Mouse (Mus musculus) c-Kit-positive CD71-positive TER-119-positive erythroid progenitor cells, embryonic 14.5 days (primary cell): Measurements from ENCODE around the gene Kcnma1.

ENCODE experiments used
- DNase-seq: peaks from one replicate; pipeline ENCODE4 v3.0.0-alpha.2; 2013; ENCODE audit warnings: low spot score

The Kcnma1 gene

DNA sequence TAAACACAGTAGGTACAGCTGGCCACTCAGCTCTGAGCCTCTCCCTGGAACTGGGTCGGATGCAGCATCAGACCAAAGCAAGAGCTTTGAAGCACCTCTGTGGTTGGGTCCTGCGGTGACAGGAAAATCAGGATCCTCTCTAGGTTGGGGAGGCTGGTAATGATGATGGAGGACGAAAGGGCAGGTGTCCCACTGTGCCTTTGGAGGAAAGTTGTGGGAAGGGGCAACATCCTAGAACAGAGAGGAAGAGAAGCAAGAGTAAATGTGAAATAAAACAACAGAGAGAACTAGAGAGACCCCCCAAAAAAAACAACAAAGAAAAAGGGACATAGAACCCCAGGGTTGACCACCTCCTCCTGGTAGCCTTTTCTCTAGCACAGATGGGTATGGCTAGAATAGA is at the start of gene Kcnma1:
Gene Kcnma1 (minus strand): TSS at position 101 of the 400 bp plus-strand sequence.
- no peak for DNase-seq

DNA sequence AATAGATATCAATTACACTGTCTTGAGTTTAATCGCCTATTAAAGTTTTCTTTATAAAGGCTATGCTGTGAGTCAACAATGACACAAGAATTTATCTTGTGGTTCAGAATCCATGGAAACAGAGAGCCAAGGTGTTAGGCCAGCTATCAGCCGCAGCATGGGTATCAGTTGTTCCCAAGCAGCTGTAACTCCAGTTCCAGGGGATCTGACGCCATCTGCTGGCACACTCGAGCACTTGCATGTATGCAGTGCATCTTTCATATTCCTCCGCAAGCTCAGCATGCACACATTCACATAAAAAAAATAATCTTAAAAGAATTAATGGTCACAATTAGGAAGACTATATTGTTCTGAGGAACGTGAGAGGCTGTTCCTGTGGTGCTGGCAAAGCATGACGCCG is 45.5 kb upstream of the Kcnma1 start:
- peak; percentile 3 for DNase-seq

DNA sequence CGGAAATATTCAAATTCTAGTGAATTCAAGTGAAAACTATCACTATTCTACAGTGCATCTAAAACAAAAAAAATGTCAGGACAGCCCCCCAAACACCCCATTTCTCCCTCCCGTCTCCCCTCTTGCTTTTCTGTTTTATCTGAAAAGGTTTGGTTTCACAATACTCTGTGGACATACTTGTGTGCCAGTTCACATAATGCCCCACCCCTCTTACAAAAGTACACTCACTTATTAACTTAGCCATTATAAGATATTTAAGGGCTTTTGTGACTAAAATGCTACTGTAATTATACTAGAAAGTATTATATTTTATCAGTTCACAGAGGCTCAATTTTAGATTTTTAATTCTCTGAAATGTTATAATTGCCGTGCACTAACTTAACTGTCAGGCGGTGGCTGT is 45.0 kb upstream of the Kcnma1 start:
- no peak for DNase-seq

DNA sequence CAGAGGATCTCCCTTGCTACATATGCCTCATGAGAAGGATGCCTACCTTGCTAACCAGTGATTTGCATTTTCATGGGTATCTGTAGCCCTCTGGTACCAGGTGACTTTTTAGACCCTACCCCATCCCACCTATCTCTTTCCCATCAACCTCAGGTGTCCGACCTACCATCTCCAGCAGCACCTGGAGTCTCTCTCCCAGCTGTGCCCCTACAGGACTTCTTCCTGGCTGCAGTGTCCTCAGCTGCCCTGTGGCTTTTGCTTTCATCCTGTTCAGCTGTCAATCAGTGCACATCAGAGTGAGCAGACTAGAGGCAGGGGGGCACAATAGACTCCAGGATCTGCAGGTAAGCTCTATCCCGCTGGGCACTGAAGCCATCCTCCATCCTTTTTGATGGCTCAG is 37.5 kb upstream of the Kcnma1 start:
- DNase-seq = no peak

DNA sequence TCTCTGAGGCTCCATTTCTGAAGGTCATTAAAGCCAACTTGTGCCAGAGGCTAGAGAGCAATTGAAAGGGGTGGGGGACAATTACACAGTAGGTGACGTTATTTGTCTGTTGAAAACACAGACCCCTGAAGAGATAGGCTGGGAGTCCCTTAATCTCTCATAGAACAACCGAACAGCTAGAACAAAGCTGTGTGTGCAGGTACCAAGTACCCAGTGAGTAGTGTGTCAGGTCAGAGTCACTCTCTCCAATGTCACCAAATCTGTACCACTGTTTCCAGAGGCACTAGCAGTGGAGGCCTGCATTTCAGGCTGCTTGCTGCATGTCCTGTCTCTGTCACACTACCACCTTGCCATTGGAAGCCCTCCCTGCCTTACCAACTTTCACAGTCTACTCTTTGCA is 22.3 kb upstream of the Kcnma1 start:
- DNase-seq = no peak

DNA sequence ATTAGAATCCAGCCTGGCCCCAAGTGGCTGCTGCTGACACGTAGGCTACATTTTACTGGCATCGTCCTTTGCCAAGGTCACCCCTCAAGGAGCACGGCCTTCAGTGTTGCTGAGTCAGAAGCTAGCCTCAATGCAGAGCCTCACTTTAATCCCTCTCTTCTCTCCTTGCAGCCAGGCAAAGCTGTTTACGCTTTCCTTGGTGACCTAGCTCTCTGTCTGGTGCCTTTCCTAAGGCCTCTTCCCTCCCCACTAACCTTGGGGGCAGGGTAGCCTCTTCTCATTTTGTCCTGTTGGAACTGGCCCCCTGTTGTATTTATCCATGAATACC is 21.9 kb upstream of the Kcnma1 start:
- no peak for DNase-seq

DNA sequence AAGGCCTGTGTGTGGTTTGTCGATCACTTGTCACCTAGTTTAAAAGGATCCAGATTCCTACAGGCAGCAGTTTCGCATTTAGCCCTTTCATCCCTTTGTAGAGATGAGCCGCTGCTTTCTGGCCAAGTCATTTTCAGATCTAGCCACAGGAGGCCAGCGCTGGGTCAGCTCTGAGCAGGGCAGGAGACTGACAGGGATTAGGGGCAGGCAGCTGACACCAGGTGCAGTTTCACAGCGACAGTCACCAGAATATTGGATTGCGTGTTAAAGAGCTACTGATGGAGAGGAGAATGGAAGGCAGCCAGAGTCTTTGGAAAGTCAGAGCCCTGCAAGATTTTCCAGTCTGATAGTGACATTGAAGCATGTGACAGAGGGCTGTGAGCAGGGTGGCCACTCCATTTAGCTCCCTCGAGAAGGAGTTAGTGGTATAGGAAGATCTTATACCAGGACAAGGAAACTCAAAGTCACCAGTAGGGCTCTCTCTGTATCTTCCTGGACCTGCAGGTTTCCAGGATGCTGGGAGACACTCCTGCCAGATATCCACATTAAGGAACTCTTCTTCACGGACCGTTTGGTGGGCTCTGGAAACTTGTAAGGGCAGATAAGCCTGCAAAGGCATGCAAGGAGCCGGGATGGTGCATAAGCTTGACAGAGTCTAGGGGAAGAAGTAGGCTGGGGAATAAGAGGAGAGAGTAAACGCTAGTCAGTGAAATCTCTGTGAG is 21.4 kb upstream of the Kcnma1 start:
- DNase-seq = no peak

DNA sequence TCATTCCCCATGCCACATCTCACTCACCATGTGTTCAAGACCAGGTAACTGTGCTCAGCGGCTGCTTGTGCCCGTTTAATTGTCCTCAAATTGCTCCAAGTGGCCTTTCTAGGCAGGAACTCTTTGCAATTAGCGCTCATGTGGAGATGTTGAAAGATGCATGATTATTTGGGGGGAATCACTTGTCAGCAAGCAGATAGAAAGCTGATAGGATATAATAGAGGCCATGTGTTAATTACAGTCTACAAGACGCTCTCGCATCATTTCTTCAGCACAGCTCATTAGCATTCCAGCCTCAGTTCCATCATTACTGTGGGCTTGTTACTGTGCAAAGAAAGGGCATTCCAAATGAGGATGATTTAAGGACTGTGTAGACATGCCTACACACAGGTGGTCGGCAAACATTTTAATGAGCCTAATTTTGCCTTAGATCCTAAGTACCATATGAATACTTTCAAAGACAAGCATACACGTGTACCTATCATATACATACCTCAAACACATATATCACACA is 18.6 kb upstream of the Kcnma1 start:
- no peak for DNase-seq

DNA sequence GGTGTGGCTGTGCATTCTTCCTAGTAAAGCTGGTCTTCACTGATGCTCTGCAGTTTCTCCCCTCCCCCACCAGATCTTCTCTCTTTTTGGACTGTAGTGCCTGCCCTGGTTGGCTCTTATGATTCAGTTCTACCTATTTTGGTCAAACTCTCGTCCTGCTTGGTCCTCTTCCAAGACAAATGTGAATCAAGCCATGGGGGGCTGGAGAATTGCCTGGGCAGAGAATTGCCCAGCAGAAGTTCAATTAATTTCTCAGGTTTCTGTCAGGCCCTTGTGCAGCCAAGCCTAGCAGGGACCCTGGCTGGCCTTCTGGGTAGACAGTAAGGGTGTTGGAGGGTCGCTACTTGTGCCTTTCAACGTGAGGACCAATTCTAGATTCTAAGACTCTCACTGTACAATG is 17.9 kb upstream of the Kcnma1 start:
- no peak for DNase-seq

DNA sequence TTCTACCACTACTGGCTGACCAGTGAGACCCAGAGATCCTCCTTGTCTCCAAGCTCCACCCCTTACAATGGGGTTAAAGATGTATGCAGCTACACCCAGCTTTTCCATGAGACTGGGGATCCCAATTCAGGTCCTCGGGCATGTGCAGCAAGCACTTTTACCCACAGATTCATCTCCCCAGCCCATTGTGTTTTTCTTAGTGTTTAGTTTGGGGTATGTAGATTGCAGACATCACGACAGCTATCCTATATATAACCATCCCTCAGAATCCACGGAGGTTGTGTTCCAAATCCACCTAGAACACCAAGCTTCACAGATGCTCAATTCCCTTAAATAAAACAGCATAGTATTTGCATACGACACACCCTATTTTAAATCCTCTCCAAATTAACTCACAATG is 6.4 kb upstream of the Kcnma1 start:
- DNase-seq = no peak

DNA sequence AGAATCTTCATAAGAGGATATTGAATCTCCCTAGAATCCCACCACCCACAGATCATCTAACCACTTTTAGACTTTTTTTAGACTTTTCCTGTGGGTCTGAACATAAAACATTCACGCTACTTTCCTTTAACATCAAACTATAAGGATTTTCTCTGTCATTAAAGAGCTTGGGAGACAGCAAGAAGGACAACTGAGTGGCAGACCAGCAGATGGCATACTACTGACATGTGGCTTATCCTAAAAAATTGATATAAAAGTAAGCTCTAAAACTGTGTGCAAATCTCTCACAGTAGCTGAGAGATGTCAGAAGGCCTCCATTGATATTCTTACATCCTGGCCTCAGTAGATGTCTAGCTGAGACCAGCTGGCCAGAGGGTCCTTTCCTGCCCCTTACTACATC is 4.3 kb downstream of the Kcnma1 start:
- no peak for DNase-seq

DNA sequence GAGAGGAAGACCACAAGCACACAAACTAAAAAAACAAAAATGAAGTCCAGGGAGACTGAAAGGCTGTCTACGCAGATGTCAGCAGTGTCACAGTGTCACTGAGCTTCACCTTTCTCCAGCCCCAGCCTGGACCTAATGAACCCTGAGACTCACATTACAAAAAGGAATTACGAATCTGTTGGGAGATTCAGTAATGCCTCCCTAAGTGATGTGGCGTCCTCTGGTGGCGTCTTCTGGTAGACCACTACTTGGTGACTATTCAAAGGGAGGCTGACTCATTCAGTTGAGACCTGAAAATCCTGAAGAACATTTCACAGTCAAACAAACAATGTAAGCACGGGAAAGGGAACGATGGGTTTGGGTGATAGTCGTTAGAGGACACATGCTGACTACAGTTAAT is 6.0 kb downstream of the Kcnma1 start:
- no peak for DNase-seq

DNA sequence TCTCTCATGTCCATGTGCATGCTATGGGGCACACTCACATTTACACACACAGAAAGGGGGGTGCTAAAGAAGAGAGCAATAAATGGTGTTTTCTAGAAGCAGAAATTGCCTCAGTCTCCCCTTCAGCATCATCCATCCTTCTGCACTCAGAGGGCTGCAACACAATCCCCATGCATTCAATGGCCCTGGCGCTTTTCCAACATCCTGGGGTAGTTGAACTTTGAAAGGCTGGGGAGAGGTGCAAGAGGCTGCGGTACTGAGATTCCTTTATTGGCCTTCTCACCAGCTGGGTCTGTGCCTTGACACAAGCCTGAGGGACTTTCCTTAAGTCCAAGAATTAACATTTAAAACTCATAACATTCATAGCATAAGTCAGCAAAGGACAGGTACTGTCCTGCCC is 8.0 kb downstream of the Kcnma1 start:
- no peak for DNase-seq

DNA sequence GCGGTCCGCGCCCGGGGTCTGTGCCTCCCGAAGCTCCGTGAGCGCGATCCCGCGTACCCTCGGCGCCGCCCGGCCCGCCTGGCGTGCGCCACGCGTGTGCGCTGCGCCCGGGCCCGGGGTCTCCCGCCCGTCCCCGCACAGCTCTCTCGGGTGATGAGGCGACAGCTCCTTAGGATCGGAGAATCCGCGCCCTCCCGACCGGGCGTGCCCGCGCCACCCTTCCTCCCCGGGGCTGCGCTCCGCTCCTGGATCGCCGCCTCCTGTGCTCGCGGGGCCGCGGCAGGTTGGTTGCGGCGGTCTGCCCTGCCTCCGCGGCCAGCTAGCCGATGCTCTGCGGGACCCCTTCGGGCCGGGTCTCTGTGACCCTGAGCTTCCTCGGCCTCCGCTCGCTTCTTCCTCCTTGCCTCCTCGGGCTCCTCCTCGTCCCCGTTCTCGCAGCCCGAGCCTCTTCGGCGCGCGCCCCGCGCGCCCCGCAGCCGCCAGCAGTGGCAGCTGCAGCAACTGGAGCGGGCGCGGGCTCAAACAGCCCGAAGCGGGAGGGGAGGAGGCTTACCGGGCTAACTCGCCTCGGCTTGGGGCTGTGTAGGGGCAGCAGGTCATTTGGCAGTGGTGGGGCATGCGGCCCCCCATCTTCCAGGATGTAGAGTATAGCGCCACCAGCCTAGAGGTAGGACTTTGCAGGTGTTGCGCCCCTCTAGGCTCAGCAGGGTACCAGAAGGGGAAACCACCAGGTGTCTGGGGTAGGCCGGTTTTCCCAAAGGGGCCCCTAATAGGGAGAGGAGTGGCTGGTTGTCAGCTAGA is 9.6 kb downstream of the Kcnma1 start:
- no peak for DNase-seq

DNA sequence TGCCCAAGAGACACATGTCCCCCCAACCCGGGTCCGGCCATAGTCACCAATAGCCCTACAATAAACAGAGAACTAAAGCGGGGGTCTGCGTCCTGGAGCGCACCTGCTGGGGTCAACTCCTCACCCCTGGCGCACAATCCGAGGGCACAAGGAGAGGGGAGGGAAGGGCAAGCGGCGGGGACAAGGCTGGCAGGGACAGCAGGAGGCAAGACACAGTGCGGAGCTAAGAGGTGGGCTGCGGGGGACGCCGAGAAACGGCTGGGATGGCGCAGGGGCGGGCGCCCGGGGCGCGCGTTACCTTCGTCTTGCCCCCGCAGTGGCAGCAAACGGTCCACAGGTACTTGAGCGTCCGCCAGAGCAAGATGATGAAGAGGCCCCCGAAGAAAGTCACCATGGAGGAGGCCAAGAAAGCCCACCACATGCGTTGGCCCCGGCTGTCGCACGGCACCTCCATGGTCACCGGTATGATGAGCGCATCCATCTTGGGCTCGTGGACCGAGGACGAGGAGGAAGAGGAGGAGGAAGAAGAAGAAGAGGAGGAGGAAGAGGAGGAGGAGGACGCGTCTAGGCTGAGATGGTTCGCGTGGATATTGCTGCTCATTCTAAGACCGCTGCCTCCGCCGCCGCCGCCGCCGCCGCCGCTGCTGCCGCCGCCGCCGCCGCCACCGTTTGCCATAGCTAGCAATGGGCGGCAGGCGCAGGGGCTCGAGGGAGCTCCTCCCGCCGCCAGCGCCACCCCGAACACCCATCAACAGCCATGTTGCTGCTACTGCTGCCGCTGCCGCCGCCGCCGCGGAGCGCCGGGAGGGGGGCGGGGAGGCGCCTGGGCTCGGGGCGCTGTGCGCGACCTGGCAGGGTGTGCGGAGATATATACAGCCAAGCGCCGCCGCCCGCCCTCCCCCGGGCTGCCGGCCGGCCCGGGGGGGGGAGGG is 10.6 kb downstream of the Kcnma1 start:
- DNase-seq = no peak

DNA sequence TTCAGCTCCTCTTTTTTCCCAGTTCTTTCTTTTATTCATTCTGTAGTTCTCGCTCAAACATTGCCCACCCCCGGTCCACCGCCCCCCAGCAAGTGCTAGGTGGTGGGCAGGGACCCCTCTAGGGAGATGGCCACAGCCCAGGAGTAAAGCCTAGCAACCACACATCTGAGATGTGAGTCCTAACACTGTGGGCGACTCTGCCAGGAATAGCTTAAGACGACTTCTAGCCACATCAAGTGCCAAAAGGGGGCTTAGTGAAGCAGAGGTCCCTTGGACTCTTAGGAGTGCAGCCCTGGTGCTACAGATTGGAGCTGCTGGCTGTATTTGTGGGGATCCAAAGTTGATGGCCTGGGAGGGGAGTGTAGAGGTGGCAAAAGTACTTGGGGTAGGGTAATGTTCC is 11.6 kb downstream of the Kcnma1 start:
- DNase-seq = no peak

DNA sequence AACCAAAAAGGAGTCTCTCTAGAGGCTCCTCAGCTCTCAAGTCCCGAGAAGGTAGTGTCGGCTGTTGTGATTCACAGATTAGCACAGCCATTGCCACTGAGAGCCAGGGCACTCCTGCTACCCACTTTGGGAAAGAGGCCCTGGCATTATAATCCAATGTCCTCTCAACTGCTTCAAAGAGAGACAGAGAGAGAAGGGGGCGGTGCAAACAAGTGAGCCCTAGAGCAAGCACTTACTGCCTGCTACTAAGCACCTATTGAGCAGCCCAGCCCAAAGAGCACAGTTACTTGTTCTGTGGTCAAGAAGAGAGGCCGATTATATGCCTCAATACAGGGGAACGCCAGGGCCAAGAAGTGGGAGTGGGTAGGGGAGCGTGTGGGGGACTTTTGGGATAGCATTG is 16.4 kb downstream of the Kcnma1 start:
- no peak for DNase-seq

DNA sequence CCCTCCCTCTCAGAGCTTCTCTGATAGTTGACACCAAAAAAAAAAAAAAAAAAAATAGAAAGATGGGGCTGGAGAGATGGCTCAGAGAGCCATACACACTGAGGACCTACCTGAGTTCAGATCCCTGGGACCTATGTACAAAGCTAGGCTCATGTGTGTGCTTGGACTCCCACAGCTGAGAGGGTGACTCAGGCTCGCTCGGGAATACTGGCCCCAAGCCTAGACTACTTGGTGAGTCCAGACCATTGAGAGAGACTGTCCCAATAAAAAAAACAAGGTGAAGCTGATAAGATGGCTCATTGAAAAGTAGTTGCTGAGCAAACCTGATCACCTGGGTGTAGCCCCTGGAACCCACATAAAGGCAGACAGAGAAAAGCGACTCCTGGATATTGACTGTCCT is 18.5 kb downstream of the Kcnma1 start:
- no peak for DNase-seq

DNA sequence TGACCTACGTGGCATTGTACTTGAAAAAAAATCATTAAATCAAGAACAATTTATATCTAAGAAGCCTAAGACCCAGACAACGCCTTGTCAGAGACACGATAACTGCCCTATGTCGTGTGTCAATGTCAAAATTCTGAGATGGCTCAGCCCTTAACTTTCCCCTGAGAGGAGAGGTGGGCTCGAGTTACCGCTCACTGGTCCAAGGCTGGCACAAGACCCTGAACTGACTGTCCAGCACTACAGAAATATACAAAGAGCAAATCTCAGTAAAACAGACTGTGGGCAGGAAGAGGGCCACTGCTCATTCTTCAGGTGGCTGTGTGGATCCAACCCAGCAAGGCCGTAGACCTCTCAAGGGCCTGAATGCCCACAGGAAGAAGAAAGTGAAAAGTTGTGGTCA is 23.4 kb downstream of the Kcnma1 start:
- DNase-seq = no peak

DNA sequence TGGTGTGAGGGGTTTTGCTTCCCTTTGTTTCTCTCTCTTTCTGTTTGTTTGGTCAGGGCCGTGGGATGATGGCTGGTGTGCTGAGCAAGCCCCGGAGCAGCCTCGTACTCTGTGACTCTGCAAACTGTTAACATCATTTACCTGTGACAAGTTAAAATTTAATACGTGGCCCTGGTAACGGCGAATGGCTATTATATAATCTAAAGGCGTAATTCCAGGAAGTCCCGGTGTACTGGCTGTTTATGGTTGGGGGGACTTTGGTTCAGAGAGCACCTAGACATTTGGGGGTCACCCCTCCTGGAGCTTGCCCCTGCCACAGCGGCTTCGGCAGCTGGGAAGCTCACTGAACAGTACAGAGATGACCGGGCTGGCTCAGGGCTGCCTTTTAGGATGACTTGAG is 24.6 kb downstream of the Kcnma1 start:
- DNase-seq = no peak

DNA sequence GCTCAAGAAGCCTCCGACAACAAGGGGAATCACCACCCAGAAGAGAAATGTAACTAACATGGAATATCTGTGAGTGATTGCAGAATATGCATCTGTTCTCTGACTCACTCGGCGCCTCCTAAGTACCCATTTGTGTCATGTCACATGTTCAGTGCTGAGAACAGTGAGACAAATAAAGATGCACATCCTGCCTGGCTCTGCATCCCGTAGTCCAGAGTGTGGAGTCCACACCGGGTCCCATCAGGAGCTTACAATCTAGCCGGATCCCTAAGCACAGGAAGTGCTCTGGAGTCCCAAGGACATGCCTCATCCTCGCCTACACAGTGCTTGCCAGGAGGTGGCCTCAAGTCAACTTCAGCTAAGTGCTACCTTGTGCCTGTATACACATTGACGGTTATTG is 32.1 kb downstream of the Kcnma1 start:
- DNase-seq = no peak

DNA sequence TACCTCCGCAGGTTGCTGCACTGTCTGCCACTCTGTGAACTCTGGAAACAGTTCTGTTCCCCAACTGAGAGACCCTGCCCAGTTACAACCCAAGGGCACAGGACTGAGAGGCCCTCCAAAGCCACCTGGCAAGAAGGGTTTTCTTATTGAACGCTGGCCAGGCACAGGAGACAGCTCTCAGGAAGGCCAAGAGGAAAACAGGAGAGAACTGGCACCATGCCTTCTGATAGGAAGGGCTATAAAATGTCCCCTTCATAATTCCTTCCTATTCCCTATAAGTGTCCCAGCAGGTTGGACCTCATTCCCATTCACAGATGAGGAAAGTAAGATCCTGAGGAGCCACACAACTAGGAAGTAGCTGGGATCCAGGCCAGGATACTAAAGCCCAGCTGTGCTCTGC is 39.6 kb downstream of the Kcnma1 start:
- DNase-seq = no peak

DNA sequence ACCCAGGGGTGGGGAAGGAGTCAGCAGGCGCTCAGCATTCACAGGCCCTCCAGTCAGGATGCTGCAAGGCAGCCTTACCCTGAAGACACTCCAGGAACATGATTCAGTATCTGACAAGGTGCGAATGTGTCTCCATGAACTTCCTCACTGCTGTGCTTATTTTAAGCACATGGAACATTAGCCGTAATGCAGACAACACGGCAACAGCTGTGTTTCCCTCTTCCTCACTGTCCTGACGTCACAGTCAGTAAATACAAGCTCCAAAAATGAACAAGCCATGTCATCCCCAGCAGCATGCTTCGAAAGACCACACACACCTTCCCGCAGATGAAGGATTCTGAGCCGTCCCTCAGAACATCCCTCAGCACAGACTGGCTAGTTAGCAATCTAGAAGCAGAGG is 47.8 kb downstream of the Kcnma1 start:
- DNase-seq = no peak
